Mouse (Mus musculus): Measurements from ENCODE around the gene Vmn2r43. TPM values are rescaled to one million over a fixed set of nuclear protein-coding genes. Genes with fewer than 3 reads are reported as not detected.
"Not testable (repeated sequence)": the region's sequence is repeated elsewhere in the genome, so short reads cannot be mapped to it uniquely, and the experiment has no call there.

Vmn2r43 gene
- not detected in 2 replicates for polyA plus RNA-seq (2016; fragmentation: Nextera tagmentation; extraction: Ambion mirVana)

- no CpG with 5 or more reads among the region's 1 CpGs for WGBS
- H3K9me3 ChIP-seq; H3K36me3 ChIP-seq; ATAC-seq (ENCODE audit: low FRiP score, low read depth); H3K27me3 ChIP-seq (replicated peaks); H3K9ac ChIP-seq; H3K4me2 ChIP-seq (replicated peaks); H3K27ac ChIP-seq; H3K4me1 ChIP-seq; H3K4me3 ChIP-seq: not testable (repeated sequence)
These were observed at the start of gene Vmn2r43 for GRCm38 (mm10) chr7:8260499-8260898. Gene Vmn2r43 (minus strand): TSS chr7:8260599.

GRCm38 (mm10) chr7:8200220-8200619, 60.2 kb downstream of the Vmn2r43 start, which contains the start of gene Vmn2r42:
Gene Vmn2r42 (minus strand): TSS chr7:8200320.
- H3K4me1 ChIP-seq; H3K4me3 ChIP-seq; ATAC-seq (ENCODE audit: low FRiP score, low read depth); H3K4me2 ChIP-seq (replicated peaks); H3K27me3 ChIP-seq (replicated peaks); H3K9ac ChIP-seq; H3K36me3 ChIP-seq; H3K9me3 ChIP-seq; H3K27ac ChIP-seq: not testable (repeated sequence)
- no CpG with 5 or more reads among the region's 2 CpGs for WGBS

Other genes with a start within 250 kb of the Vmn2r43 start
- not detected in 2 replicates for gene Vmn2r41, start 98.9 kb downstream of the Vmn2r43 start, polyA plus RNA-seq (2016; fragmentation: Nextera tagmentation; extraction: Ambion mirVana)
- gene Vmn2r42, start 60.3 kb downstream of the Vmn2r43 start, polyA plus RNA-seq (2016; fragmentation: Nextera tagmentation; extraction: Ambion mirVana): not detected in 2 replicates
- gene Vmn2r44, start 122.7 kb upstream of the Vmn2r43 start, polyA plus RNA-seq (2016; fragmentation: Nextera tagmentation; extraction: Ambion mirVana): not detected in 2 replicates
- not detected in 2 replicates for gene Vmn2r45, start 228.5 kb upstream of the Vmn2r43 start, polyA plus RNA-seq (2016; fragmentation: Nextera tagmentation; extraction: Ambion mirVana)

Measured in neural tube, embryonic 12.5 days (tissue).